Mouse (Mus musculus) liver, adult 2 months (tissue): ENCODE measurements around the gene Agbl1. TPM values are rescaled to one million over a fixed set of nuclear protein-coding genes. Genes with fewer than 3 reads are reported as not detected.

Source experiments
- DNase-seq: peaks from one replicate; pipeline ENCODE4 v3.0.0-alpha.2; 2011; ENCODE audit warnings: low read depth, low spot score; ENCODE audit errors: extremely low read depth
- H3K27ac ChIP-seq: fragments of 200-500 bp; replicated peaks from 2 replicates; pipeline ENCODE4 v1.5.1; 2012; ENCODE audit warnings: low read depth, mild to moderate bottlenecking, control low read depth, inconsistent platforms, low read length; ENCODE audit not compliant: insufficient read depth
- H3K27me3 ChIP-seq: fragments of 200-500 bp; 2 replicates; pipeline ENCODE4 v1.6.1; 2012; ENCODE audit warnings: mild to moderate bottlenecking, moderate library complexity, low read length, inconsistent platforms; ENCODE audit not compliant: control insufficient read depth, insufficient read depth
- H3K36me3 ChIP-seq: fragments of 200-500 bp; 2 replicates; pipeline ENCODE4 v1.6.1; 2012; ENCODE audit warnings: low read length, inconsistent platforms; ENCODE audit not compliant: control insufficient read depth, insufficient read depth
- H3K4me1 ChIP-seq: fragments of 200-500 bp; 2 replicates; pipeline ENCODE4 v1.6.1; 2011; ENCODE audit warnings: low read length; ENCODE audit not compliant: control insufficient read depth, insufficient read depth
- H3K4me3 ChIP-seq: fragments of 200-500 bp; 2 replicates; pipeline ENCODE4 v1.5.1; 2011; ENCODE audit warnings: low read depth, mild to moderate bottlenecking, control low read depth, low read length, moderate library complexity; ENCODE audit not compliant: insufficient read depth
- H3K79me2 ChIP-seq: fragments of 200-500 bp; 2 replicates; pipeline ENCODE4 v1.6.1; 2012; ENCODE audit warnings: inconsistent platforms, mild to moderate bottlenecking, low read length, moderate library complexity; ENCODE audit not compliant: control insufficient read depth, insufficient read depth
- H3K9ac ChIP-seq: fragments of 200-500 bp; 2 replicates; pipeline ENCODE4 v1.6.1; 2012; ENCODE audit warnings: low read depth, mild to moderate bottlenecking, control low read depth, inconsistent platforms, low read length
- CTCF ChIP-seq: fragments of 200-500 bp; IDR thresholded peaks from 2 replicates; pipeline ENCODE4 v1.5.1; 2011; ENCODE audit warnings: low read depth, low read length, control low read depth
- POLR2A ChIP-seq: fragments of 200-500 bp; IDR thresholded peaks from 2 replicates; pipeline ENCODE4 v1.6.1; 2011; ENCODE audit warnings: low read length, control low read depth; ENCODE audit not compliant: insufficient read depth; ENCODE audit errors: extremely low read depth
- whole genome bisulfite sequencing: fragments of 180-500 bp; shearing (Covaris S2); methylation state at CpG from one replicate; pipeline ENCODE4 v1.1.7; 2018; 5-methylcytosine and 5-hydroxymethylcytosine counted together
- polyA plus RNA-seq: library from polyadenylated mRNA; depleted of rRNA; stranded (reverse); fragments of >200 nt; gene quantifications from 2 replicates; pipeline ENCODE4 v1.2.3, GENCODE M21; 2012
- total RNA-seq: library from RNA; depleted of rRNA; stranded (reverse); fragments of >200 nt; gene quantifications from 2 replicates; pipeline ENCODE4 v1.2.3, GENCODE M21; 2014

Agbl1 gene
- total and polyA plus RNA-seq, 2 experiments = not detected

DNA sequence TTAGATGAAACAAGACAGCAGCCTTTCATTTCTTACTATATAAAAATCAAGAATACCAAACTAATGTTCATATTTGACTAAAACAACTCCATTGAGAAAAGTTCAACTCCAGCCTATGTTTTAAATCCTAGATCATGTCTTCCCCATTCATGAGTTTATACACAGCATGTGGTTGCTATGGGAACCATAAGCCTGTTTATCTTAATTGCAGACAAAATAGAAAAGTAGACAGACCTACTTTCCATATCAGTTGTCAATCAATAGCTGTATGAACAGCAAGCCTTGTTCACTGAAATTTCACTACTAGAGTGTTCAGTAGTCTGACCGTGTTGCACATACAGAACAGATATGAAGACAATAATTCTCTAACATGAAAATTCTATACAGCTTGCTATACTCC, 857.6 kb downstream of the Agbl1 start:
- no peak for TF ChIP-seq CTCF
- TF ChIP-seq POLR2A = no peak
- no peak overlapping the region for H3K27ac ChIP-seq
- no peaks in the 10 kb centered on the region for H3K79me2 ChIP-seq
- H3K36me3 ChIP-seq = no peaks in the 10 kb centered on the region
- WGBS = 82% methylated on average over 1 of the region's 1 CpGs
- H3K4me3 ChIP-seq = no peak overlapping the region
- no peak overlapping the region for H3K9ac ChIP-seq
- no peak for DNase-seq
- H3K4me1 ChIP-seq = no peaks in the 10 kb centered on the region
- H3K27me3 ChIP-seq = no peaks in the 10 kb centered on the region

DNA sequence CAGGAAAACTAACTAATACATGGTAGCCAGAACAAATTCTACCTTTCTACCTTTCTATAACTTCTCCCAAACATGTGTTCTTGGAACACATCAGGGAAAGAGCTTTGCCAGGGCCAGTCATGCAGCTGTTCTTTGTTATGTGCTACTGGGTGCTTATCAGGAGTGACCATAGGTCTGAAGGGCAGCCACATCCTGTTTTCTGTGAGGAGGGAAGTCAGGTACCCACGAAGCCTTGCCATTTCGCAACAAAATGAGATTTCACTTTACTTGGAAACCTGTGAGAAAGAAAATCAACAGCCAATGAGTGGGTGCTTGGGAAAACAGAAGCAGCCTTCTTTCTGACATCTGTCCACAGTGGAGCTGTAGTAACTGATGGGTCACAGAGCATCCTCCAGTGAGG, 865.5 kb downstream of the Agbl1 start:
- TF ChIP-seq POLR2A = no peak
- TF ChIP-seq CTCF = no peak
- Histone ChIP-seq H3K9ac (no peak overlapping the region), H3K79me2 (no peaks in the 10 kb centered on the region), H3K27ac (no peak overlapping the region), H3K36me3 (no peaks in the 10 kb centered on the region), H3K4me1 (no peaks in the 10 kb centered on the region), H3K4me3 (no peak overlapping the region), H3K27me3 (no peaks in the 10 kb centered on the region)
- 45% methylated on average over 2 of the region's 2 CpGs for WGBS
- DNase-seq = no peak

DNA sequence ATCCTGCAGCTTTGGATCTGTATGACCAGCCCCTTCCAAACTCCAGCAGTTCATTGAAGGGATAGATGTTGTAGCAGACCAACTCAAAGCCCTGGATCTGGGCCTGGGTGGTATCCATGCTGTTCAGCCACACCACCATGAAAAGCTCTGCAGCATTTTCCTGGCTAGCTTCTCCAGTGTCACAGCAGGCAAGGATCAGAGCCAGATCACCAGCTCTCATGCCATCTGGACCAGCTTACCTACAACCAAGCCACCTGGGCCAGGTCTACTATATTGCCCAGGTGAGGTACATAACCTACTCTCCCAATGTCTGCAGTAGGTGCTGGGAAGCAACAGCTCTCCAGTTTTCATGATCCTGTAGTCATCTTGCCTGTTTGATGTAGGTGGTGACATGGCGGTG, 884.3 kb downstream of the Agbl1 start:
- no peaks in the 10 kb centered on the region for H3K27me3 ChIP-seq
- WGBS = 94% methylated on average over 1 of the region's 1 CpGs
- no peaks in the 10 kb centered on the region for H3K79me2 ChIP-seq
- H3K27ac ChIP-seq = no peak overlapping the region
- no peak for DNase-seq
- no peak for TF ChIP-seq POLR2A
- no peak for TF ChIP-seq CTCF
- H3K9ac ChIP-seq = no peak overlapping the region
- no peak overlapping the region for H3K4me3 ChIP-seq
- no peaks in the 10 kb centered on the region for H3K4me1 ChIP-seq
- H3K36me3 ChIP-seq = no peaks in the 10 kb centered on the region

DNA sequence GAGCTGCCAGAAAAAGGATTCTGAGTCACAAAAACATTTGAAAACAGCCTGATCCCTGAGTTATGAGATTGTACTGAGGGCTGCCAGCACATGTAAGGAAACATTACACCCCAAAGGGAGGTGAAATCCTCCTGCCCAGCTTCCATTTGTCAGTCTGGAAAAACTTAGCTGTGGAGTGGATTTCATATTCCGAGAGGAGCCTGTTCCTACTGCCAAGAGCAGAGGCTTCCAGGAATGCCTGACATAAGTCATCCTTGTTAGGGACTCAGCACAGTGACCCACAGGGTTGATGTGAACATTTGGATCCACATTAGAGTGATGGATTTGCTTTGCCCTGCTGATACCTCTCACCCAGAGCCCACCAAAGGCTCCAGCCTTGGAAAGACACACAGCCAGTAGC, 899.4 kb downstream of the Agbl1 start:
- Histone ChIP-seq H3K79me2 (no peaks in the 10 kb centered on the region), H3K27ac (no peak overlapping the region), H3K4me1 (no peaks in the 10 kb centered on the region), H3K36me3 (no peaks in the 10 kb centered on the region), H3K27me3 (no peaks in the 10 kb centered on the region), H3K9ac (no peak overlapping the region), H3K4me3 (no peak overlapping the region)
- TF ChIP-seq CTCF (no peak), POLR2A (no peak)
- no peak for DNase-seq
- WGBS = 56% methylated on average over 1 of the region's 1 CpGs

DNA sequence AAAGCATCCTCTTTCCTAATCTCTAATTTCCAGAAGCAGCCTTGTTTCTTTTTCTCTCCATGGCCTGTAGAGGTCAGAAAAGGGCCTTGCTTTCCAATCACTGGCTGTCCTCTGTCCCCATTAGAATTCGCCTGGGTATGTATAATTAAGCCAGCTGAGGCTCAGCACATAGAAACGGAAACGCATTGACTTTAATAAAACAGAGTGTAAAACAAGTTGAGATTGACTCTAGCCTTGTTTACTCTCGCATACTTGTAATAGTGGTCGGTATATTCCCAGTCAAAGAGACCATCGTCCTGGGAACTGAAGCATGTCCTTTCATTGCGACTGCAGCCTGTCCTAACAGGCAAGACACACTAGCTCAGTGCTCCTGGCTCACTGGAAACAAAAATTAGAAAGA, 902.3 kb downstream of the Agbl1 start:
- 35% methylated on average over 7 of the region's 7 CpGs for WGBS
- TF ChIP-seq POLR2A = no peak
- no peak for TF ChIP-seq CTCF

DNA sequence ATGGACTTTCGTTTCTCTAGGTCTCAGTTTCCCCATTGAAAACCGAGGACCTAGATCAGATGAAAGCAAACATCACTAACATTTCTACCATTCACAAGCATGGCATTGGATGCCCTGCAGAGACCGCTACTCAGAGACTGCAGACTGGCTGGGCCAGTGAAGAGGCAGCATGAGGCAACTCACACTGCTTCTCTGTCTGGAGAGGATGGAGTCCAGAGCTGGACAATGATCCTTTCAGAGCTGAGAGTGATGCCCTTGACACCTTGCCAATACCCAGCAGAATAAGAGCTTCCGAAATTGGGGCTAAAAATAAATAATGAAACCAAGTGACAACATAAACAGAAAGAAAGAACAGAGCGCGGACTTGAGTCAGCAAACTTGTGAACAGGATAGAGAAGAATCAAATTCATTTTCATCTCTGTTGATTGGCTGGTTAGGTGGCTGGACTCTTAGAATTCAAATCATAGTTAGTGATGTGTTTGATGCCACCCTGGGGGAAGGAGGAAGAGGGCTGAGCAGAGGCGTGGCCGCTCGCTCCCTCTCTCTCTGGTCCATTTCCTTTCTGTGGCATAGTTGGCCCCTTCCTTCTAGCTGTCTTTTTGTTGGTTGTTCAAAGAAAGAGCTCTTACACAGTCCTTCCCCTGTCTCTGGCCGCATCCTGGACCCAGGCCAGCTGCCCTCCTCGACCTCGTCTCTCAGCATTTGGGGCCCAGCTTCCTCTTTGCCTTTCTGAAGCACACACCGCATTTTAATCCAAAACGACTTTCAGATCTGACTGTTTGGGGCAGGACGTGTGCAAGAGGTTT, 903.1 kb downstream of the Agbl1 start:
- no peaks in the 10 kb centered on the region for H3K4me1 ChIP-seq
- TF ChIP-seq CTCF = no peak
- TF ChIP-seq POLR2A = no peak
- no peaks in the 10 kb centered on the region for H3K27me3 ChIP-seq
- no peak overlapping the region for H3K4me3 ChIP-seq
- H3K36me3 ChIP-seq = no peaks in the 10 kb centered on the region
- H3K9ac ChIP-seq = no peak overlapping the region
- no peak for DNase-seq
- WGBS = 56% methylated on average over 15 of the region's 15 CpGs
- no peak overlapping the region for H3K27ac ChIP-seq
- H3K79me2 ChIP-seq = no peaks in the 10 kb centered on the region

More for the DNA sequence above, 902.3 kb downstream of the Agbl1 start:
- no peaks in the 10 kb centered on the region for H3K27me3 ChIP-seq
- no peak overlapping the region for H3K27ac ChIP-seq
- no peak for DNase-seq
- no peaks in the 10 kb centered on the region for H3K4me1 ChIP-seq
- no peaks in the 10 kb centered on the region for H3K36me3 ChIP-seq
- H3K9ac ChIP-seq = no peak overlapping the region
- H3K4me3 ChIP-seq = no peak overlapping the region
- H3K79me2 ChIP-seq = no peaks in the 10 kb centered on the region
